Mouse (Mus musculus) liver, postnatal 0 days (tissue): ENCODE results near the gene Bcl6. TPM values are rescaled to one million over a fixed set of nuclear protein-coding genes. Genes with fewer than 3 reads are reported as not detected.

Experiments
- ATAC-seq: fragments of 200-750 bp; cut with Nextera tagmentation; 2 replicates; pipeline ENCODE4 v1.8.0; 2017; ENCODE audit warnings: mild to moderate bottlenecking, moderate library complexity
- DNase-seq: peaks from one replicate; pipeline ENCODE4 v3.0.0-alpha.2; 2016
- H3K27ac ChIP-seq: fragments of 300-500 bp; sonication (generic); 2 replicates; pipeline ENCODE4 v1.5.1; 2014; ENCODE audit warnings: antibody characterized with exemption, moderate library complexity, mild to moderate bottlenecking, low read depth
- H3K27me3 ChIP-seq: fragments of 300-500 bp; sonication (generic); 2 replicates; pipeline ENCODE4 v1.6.1; 2014; ENCODE audit warnings: low read length, control low read depth, mixed read lengths; ENCODE audit not compliant: insufficient read depth
- H3K36me3 ChIP-seq: fragments of 300-500 bp; sonication (generic); replicated peaks from 2 replicates; pipeline ENCODE4 v1.6.1; 2014; ENCODE audit warnings: mild to moderate bottlenecking, control low read depth, low read length, moderate library complexity, mixed read lengths; ENCODE audit not compliant: insufficient read depth
- H3K4me1 ChIP-seq: fragments of 300-500 bp; sonication (generic); 2 replicates; pipeline ENCODE4 v1.6.1; 2014; ENCODE audit warnings: antibody characterized with exemption, mild to moderate bottlenecking, control low read depth; ENCODE audit not compliant: insufficient read depth
- H3K4me2 ChIP-seq: fragments of 300-500 bp; sonication (generic); 2 replicates; pipeline ENCODE4 v1.6.1; 2014; ENCODE audit warnings: low read depth, mild to moderate bottlenecking, low read length, moderate library complexity, mixed read lengths
- H3K4me3 ChIP-seq: fragments of 300-500 bp; sonication (generic); 2 replicates; pipeline ENCODE4 v1.5.1; 2014; ENCODE audit warnings: low read depth, low read length
- H3K9ac ChIP-seq: fragments of 300-500 bp; sonication (generic); replicated peaks from 2 replicates; pipeline ENCODE4 v1.6.1; 2014; ENCODE audit warnings: mild to moderate bottlenecking, moderate library complexity
- H3K9me3 ChIP-seq: fragments of 300-500 bp; sonication (generic); 2 replicates; pipeline ENCODE4 v1.6.1; 2016; ENCODE audit warnings: mild to moderate bottlenecking, control low read depth, low read length, mixed read lengths
- CTCF ChIP-seq: sonication (generic); IDR thresholded peaks from 2 replicates; pipeline ENCODE4 v1.5.1; 2016; ENCODE audit warnings: antibody characterized with exemption, low read depth
- EP300 ChIP-seq: IDR thresholded peaks from 2 replicates; pipeline ENCODE4 v1.6.1; 2016; ENCODE audit warnings: antibody characterized with exemption, low read depth, mild to moderate bottlenecking
- WGBS: fragments of 180-500 bp; shearing (Covaris S2); extraction: QIAGEN DNeasy Blood & Tissue Kit; methylation state at CpG from one replicate; pipeline ENCODE4 v1.1.7; 2014; ENCODE audit not compliant: insufficient replicate concordance; 5-methylcytosine and 5-hydroxymethylcytosine counted together
- polyA plus RNA-seq: library from polyadenylated mRNA; unstranded; fragments of >200 nt; fragmentation: Nextera tagmentation; extraction: Ambion mirVana; gene quantifications from 2 replicates; pipeline ENCODE4 v1.2.1, GENCODE M21; 2015

The Bcl6 gene
- polyA plus RNA-seq, 1 experiment from 2014 or later: 0.69 TPM

DNA sequence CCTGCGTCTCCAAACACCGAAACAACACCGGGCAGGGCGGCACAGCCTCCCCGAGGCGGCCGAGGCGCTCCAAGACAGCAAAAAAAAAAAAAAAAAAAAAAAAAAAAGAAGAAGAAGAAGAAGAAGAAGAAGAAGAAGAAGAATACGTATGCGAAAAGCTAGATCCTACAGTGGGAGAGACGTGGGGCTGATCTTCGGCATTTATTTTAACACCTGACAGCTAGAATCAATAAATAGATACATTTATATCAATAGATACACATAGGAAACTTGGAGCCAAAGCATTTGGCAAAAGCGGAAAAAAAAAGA lies 541 bp downstream of the Bcl6 start:
- H3K4me3 ChIP-seq: peak overlapping the region; percentile 78
- DNase-seq: no peak
- peak overlapping the region; percentile 100 for H3K27ac ChIP-seq
- no peaks in the 10 kb centered on the region for H3K27me3 ChIP-seq
- H3K9me3 ChIP-seq: no peaks in the 10 kb centered on the region
- peak overlapping the region; percentile 98 for H3K9ac ChIP-seq
- under 1% methylated on average over 13 of the region's 13 CpGs for WGBS
- TF ChIP-seq CTCF: no peak
- no peak for TF ChIP-seq EP300
- H3K36me3 ChIP-seq: no peaks in the 10 kb centered on the region
- H3K4me2 ChIP-seq: peak overlapping the region; percentile 80
- ATAC-seq: no peak
- H3K4me1 ChIP-seq: peaks cover 16% of the 10 kb centered on the region

DNA sequence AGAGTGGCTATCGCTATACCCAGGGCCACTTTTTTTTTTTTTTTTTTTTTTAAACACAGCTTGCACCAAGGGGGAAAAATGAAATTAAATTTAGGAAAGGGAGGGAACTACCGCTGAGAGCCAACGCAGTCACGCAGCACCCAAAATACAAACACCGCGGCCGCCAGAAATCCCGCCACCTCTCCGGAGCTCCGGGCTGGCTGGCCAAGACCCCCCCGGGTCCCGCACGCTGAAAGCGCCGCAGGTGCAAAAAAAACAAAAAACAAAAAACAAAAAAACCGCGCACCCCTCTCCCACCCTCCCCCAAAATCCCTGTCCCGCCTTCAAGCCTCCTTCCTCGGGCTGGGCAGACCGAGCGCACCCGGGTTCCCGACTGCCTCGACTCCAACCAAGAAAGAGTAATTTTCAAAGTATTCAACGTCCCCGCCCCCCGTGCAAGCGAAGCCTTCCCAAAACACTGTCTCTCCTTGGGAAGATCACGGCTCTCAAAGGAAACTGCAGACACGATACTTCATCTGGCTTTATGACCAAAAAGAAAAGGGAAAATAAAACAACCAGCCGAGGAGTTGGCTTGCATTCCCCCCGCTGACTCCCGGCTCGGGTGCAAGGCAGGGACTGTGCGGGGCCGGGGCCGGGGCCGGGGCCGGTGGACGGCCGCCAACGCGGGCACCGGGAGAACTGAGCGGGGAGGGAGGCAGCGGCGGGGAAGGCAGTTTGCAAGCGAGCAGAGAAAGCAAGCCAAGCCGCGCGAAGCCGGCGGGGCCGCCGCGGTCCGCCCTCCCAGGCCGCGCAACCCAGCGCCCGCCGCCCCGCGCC lies 1.1 kb downstream of the Bcl6 start:
- Histone ChIP-seq H3K9me3 (no peaks in the 10 kb centered on the region), H3K36me3 (no peaks in the 10 kb centered on the region), H3K27me3 (no peaks in the 10 kb centered on the region), H3K27ac (peak overlapping the region; percentile 100), H3K9ac (peak overlapping the region; percentile 98), H3K4me2 (peak overlapping the region; percentile 80), H3K4me1 (peaks cover 16% of the 10 kb centered on the region), H3K4me3 (peak overlapping the region; percentile 78)
- WGBS: under 1% methylated on average over 64 of the region's 64 CpGs
- ATAC-seq: no peak
- peak; percentile 55 for DNase-seq
- TF ChIP-seq CTCF (no peak), EP300 (no peak)

DNA sequence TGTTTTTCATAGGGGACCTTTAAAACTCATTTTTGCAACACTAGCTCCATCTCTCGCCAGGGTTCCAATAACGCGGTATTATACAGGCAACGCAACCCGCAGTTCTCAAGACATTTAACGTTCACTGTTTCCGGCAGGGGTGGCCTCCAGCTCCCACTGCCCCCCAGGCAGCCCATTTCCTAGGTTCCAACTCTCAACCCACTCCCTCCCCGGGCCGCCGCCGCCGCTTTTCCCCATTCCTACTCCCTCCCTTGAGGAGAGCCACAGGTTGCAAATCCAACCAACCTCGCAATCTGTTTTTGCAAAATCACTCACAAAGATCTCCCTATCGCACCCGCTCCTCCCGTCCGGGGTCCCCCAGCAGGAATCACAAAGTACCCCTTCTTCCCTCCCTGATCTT lies 1.8 kb downstream of the Bcl6 start:
- H3K27ac ChIP-seq: peak overlapping the region; percentile 100
- no peaks in the 10 kb centered on the region for H3K27me3 ChIP-seq
- peaks cover 10% of the 10 kb centered on the region for H3K4me1 ChIP-seq
- DNase-seq (peak; percentile 48), ATAC-seq (no peak)
- peak overlapping the region; percentile 78 for H3K4me3 ChIP-seq
- no peaks in the 10 kb centered on the region for H3K9me3 ChIP-seq
- no peak for TF ChIP-seq CTCF
- no peak for TF ChIP-seq EP300
- peak overlapping the region; percentile 98 for H3K9ac ChIP-seq
- under 1% methylated on average over 17 of the region's 17 CpGs for WGBS
- H3K36me3 ChIP-seq: no peaks in the 10 kb centered on the region
- peak overlapping the region; percentile 80 for H3K4me2 ChIP-seq

DNA sequence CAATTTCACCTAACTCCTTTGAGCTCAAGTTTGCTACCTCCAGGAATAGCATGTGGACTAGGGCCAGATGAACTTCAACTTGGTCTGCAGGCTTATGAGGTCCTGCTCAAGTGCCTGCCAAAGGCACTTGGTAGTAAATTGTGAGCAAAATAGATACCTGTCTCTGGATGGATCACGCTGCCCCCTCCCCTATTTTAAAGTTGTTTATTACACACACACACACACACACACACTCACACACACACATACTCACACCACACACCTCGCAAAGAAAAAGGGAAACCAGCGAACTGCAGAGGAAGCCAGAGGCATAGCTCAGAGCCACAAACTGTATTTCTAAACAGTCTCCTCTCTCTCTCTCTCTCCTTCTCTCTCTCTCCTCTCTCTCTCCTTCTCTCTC lies 2.5 kb downstream of the Bcl6 start:
- WGBS: 10% methylated on average over 3 of the region's 3 CpGs
- Histone ChIP-seq H3K36me3 (no peaks in the 10 kb centered on the region), H3K27ac (peak overlapping the region; percentile 100), H3K4me1 (peaks cover 9% of the 10 kb centered on the region), H3K4me2 (peak overlapping the region; percentile 80), H3K27me3 (no peaks in the 10 kb centered on the region), H3K9ac (peak overlapping the region; percentile 98), H3K9me3 (no peaks in the 10 kb centered on the region), H3K4me3 (peak overlapping the region; percentile 78)
- TF ChIP-seq CTCF (no peak), EP300 (no peak)
- ATAC-seq (no peak), DNase-seq (no peak)

DNA sequence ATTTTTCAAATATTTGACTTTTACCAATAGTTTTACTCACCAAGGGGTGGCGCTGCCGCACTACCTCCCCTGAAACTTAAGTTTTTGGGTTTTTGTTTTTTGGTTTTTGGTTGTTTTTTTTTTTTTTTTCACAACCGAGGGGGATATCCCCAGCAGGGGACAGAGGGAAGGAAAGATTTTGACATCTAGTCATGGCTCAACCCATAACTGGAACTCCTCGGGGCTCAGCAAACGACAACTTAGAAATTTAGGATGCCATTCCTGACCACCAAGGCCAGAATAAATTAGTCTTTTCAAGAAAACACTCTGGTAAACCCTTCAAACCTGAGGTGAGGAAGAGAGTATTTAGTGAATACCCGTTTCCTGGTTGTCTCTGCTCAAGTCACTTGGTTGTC lies 3.2 kb downstream of the Bcl6 start:
- no peaks in the 10 kb centered on the region for H3K9me3 ChIP-seq
- peak; percentile 68 for DNase-seq
- TF ChIP-seq CTCF (peak; percentile 68), EP300 (no peak)
- H3K27me3 ChIP-seq: no peaks in the 10 kb centered on the region
- peak overlapping the region; percentile 78 for H3K4me3 ChIP-seq
- ATAC-seq: no peak
- peak overlapping the region; percentile 100 for H3K27ac ChIP-seq
- peaks cover 11% of the 10 kb centered on the region for H3K4me1 ChIP-seq
- H3K36me3 ChIP-seq: no peaks in the 10 kb centered on the region
- 2% methylated on average over 6 of the region's 6 CpGs for WGBS
- H3K9ac ChIP-seq: peak overlapping the region; percentile 98; the same call in 1 of the 2 replicates
- peak overlapping the region; percentile 91 for H3K4me2 ChIP-seq

DNA sequence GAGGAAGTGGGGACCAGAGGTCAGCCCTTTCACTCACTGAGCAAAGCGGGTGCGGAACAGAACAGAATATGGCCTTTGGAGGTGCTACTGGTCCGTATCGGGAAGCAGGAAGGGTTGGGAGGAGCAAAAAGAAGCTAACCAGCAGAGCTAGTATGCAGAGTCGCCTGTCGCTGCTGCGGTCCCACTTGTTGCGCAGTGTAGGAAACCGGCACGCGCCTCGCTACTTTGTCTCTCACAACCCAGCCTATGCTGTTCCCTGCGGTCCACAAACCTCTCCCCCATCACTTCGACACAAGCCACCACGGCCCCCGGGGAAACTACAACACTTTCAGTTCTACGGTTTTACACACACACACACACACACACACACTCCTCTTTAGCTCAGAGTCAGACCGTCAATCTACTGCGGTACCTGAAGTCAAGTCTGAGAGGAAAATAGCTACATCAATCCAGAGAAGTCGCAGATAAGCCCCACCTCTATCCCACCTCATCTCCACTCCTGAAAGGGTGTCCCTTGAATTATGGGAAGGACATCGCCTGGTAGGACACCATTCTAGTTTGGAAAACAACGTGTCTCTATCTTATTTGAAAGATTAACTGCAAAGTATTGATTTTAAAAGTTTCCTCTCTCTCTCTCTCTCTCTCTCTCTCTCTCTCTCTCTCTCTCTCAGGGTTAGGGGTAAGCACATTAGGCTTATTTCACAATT lies 3.7 kb downstream of the Bcl6 start:
- Histone ChIP-seq H3K4me1 (peaks cover 16% of the 10 kb centered on the region), H3K27me3 (no peaks in the 10 kb centered on the region)
- WGBS: under 1% methylated on average over 22 of the region's 22 CpGs

More for the DNA sequence above, 3.7 kb downstream of the Bcl6 start:
- peak overlapping the region; percentile 46 for H3K4me3 ChIP-seq
- H3K36me3 ChIP-seq: no peaks in the 10 kb centered on the region
- H3K4me2 ChIP-seq: peak overlapping the region; percentile 91
- peak overlapping the region; percentile 66 for H3K9ac ChIP-seq
- peak; percentile 18 for ATAC-seq
- peak; percentile 63 for DNase-seq
- peak overlapping the region; percentile 92 for H3K27ac ChIP-seq
- H3K9me3 ChIP-seq: no peaks in the 10 kb centered on the region
- TF ChIP-seq CTCF (no peak), EP300 (0 out of 2 replicates have a peak, but pooled peaks have one; percentile 4)
